Mouse (Mus musculus) megakaryocyte, embryonic 14.5 days (primary cell): ENCODE data around the gene Tlk2.

Source experiments
- FLI1 ChIP-seq: IDR thresholded peaks from 2 replicates; pipeline ENCODE4 v1.6.1; 2012; ENCODE audit warnings: low read length, inconsistent platforms, mixed read lengths
- GATA1 ChIP-seq: IDR thresholded peaks from 3 replicates; pipeline ENCODE4 v1.6.1; 2012; ENCODE audit warnings: mixed read lengths, low read length, inconsistent platforms, borderline replicate concordance

- TF ChIP-seq FLI1 (no peak), GATA1 (no peak)
Observed at GRCm38 (mm10) chr11:105281763-105282459, 103.3 kb downstream of the Tlk2 start.
